Mouse (Mus musculus): ENCODE results near the gene Syngr3.

- TF ChIP-seq CTCF (IDR thresholded peaks at IDR 0.05; ENCODE audit: borderline replicate concordance, extremely low read depth, insufficient read depth, insufficient read length) (no peak), POLR2A (IDR thresholded peaks at IDR 0.05; ENCODE audit: borderline replicate concordance, extremely low read depth, insufficient read depth, insufficient read length, poor library complexity, severe bottlenecking) (no peak)
Measured at GRCm38 (mm10) chr17:24733434-24734050, 43.8 kb upstream of the Syngr3 start.

All from brain, embryonic 14.5 days (tissue).